Mouse (Mus musculus) gastrocnemius, postnatal 25 days (tissue): ENCODE measurements around the gene Itk. TPM values are rescaled to one million over a fixed set of nuclear protein-coding genes. Genes with fewer than 3 reads are reported as not detected.
"Not testable (repeated sequence)": the region's sequence is repeated elsewhere in the genome, so short reads cannot be mapped to it uniquely, and the experiment has no call there.

ENCODE experiments used
- DNase-seq: peaks from one replicate; pipeline ENCODE4 v3.0.0; 2022
- long read RNA-seq, 2 experiments: library from polyadenylated mRNA; stranded (forward); transcript quantifications; one replicate each; pipeline ENCODE4 v2.0.0; 2021
- total RNA-seq, 2 experiments: library from RNA; stranded (reverse); gene quantifications; 1 replicate in 1 of 2; 2 replicates in 1 of 2; pipeline ENCODE4 v1.2.3; 2021

The Itk gene
- under 1 TPM in 1 of 2 experiments, not detected in 1; 0.08 TPM for total RNA-seq
- long read RNA-seq, experiment 1, result 0 reads
- long read RNA-seq, experiment 2, result 0 reads

GRCm38 (mm10) chr11:46389336-46390117 lies at the start of gene Itk:
TSS of gene Itk (minus strand) at chr11:46389515.
- DNase-seq, result no peak

GRCm38 (mm10) chr11:46437459-46438000 lies 48.2 kb upstream of the Itk start:
- DNase-seq, result no peak

GRCm38 (mm10) chr11:46436760-46437458 lies 47.6 kb upstream of the Itk start, which contains the start of gene Med7:
TSS of gene Med7 (plus strand) at chr11:46436925.
- DNase-seq, result peak; percentile 92

GRCm38 (mm10) chr11:46435363-46435762 lies 46.0 kb upstream of the Itk start:
- no peak for DNase-seq

GRCm38 (mm10) chr11:46431129-46431528 lies 41.8 kb upstream of the Itk start:
- DNase-seq, result peak; percentile 38

- DNase-seq, result no peak
Observed at GRCm38 (mm10) chr11:46430123-46430522, 40.8 kb upstream of the Itk start.

- DNase-seq, result not testable (repeated sequence)
Observed at GRCm38 (mm10) chr11:46428131-46428530, 38.8 kb upstream of the Itk start.

- DNase-seq, result no peak
Observed at GRCm38 (mm10) chr11:46421086-46421888, 32.0 kb upstream of the Itk start.

GRCm38 (mm10) chr11:46418860-46419259 lies 29.5 kb upstream of the Itk start:
- DNase-seq, result no peak

- DNase-seq, result peak; percentile 13
Observed at GRCm38 (mm10) chr11:46418438-46418837, 29.1 kb upstream of the Itk start.

GRCm38 (mm10) chr11:46410018-46410563 lies 20.8 kb upstream of the Itk start:
- no peak for DNase-seq

GRCm38 (mm10) chr11:46406721-46407120 lies 17.4 kb upstream of the Itk start:
- DNase-seq, result no peak

- DNase-seq, result no peak
Observed at GRCm38 (mm10) chr11:46404986-46405385, 15.7 kb upstream of the Itk start.

GRCm38 (mm10) chr11:46401555-46401954 lies 12.2 kb upstream of the Itk start:
- no peak for DNase-seq

GRCm38 (mm10) chr11:46398933-46399383 lies 9.6 kb upstream of the Itk start:
- DNase-seq, result no peak

GRCm38 (mm10) chr11:46398473-46398872 lies 9.2 kb upstream of the Itk start:
- no peak for DNase-seq

- DNase-seq, result no peak
Observed at GRCm38 (mm10) chr11:46397900-46398299, 8.6 kb upstream of the Itk start.

GRCm38 (mm10) chr11:46396860-46397179 lies 7.5 kb upstream of the Itk start:
- no peak for DNase-seq

GRCm38 (mm10) chr11:46396167-46396859 lies 7.0 kb upstream of the Itk start, which contains the start of gene Fam71b:
TSS of gene Fam71b (plus strand) at chr11:46396559.
- no peak for DNase-seq

- DNase-seq, result no peak
Observed at GRCm38 (mm10) chr11:46395698-46396097, 6.4 kb upstream of the Itk start.

GRCm38 (mm10) chr11:46395088-46395487 lies 5.8 kb upstream of the Itk start:
- no peak for DNase-seq
